Mouse (Mus musculus): ENCODE results near the gene Gadl1.

- TF ChIP-seq GATA2 (IDR thresholded peaks at IDR 0.05; ENCODE audit: borderline replicate concordance, low read depth, low read length), result no peak
- no peak for TF ChIP-seq CTCF (IDR thresholded peaks at IDR 0.05; ENCODE audit: low read depth, low read length)
- TF ChIP-seq GATA1 (IDR thresholded peaks at IDR 0.05; ENCODE audit: borderline replicate concordance, low read length), result no peak
Measured at GRCm38 (mm10) chr9:115922662-115923061, 13.4 kb downstream of the Gadl1 start.

Data from G1E (cell line).